Mouse (Mus musculus) granulocyte monocyte progenitor cell, adult 5-6 weeks (primary cell): ENCODE data around the gene Celf1. TPM values are rescaled to one million over a fixed set of nuclear protein-coding genes. Genes with fewer than 3 reads are reported as not detected.

Experiments used
- ATAC-seq: replicated peaks from 2 replicates; pipeline ENCODE4 v1.8.0; 2016; ENCODE audit warnings: mild to moderate bottlenecking, moderate TSS enrichment, inconsistent platforms; ENCODE audit not compliant: poor library complexity, severe bottlenecking
- total RNA-seq, 2 experiments: library from RNA; stranded (forward) in 1 of 2; stranded (reverse) in 1 of 2; fragments of 200-712, 200-1000 nt in 1 of 2; fragments of >200 nt in 1 of 2; fragmentation: Nextera tagmentation in 1 of 2; gene quantifications; 2 replicates each; pipeline ENCODE4 v1.2.3; 2014 to 2017

The Celf1 gene
- total RNA-seq, 2 experiments from 2014 or later, result 26.5 to 42.2 TPM

GRCm38 (mm10) chr2:91053934-91054382 is 113.8 kb downstream of the Celf1 start, which contains the start of gene Psmc3:
Gene Psmc3, plus strand, starts transcription at chr2:91054009.
- peak; percentile 96 for ATAC-seq

- ATAC-seq, result no peak
These were observed 118.3 kb downstream of the Celf1 start for GRCm38 (mm10) chr2:91058435-91058834.

- ATAC-seq, result no peak
These were observed 119.2 kb downstream of the Celf1 start for GRCm38 (mm10) chr2:91059376-91059775.

GRCm38 (mm10) chr2:91060544-91061355 is 120.6 kb downstream of the Celf1 start:
- 0 out of 2 replicates have a peak, but pooled peaks have one; percentile 33 for ATAC-seq

- ATAC-seq, result no peak
These were observed 121.8 kb downstream of the Celf1 start for GRCm38 (mm10) chr2:91061849-91062481.

GRCm38 (mm10) chr2:91062779-91063606 is 122.8 kb downstream of the Celf1 start:
- ATAC-seq, result no peak

GRCm38 (mm10) chr2:91064211-91064610 is 124.0 kb downstream of the Celf1 start:
- ATAC-seq, result no peak

- peak; percentile 40 for ATAC-seq
These were observed 125.4 kb downstream of the Celf1 start for GRCm38 (mm10) chr2:91065544-91065943.

- no peak for ATAC-seq
These were observed 126.3 kb downstream of the Celf1 start for GRCm38 (mm10) chr2:91066455-91066854.

GRCm38 (mm10) chr2:91068162-91068871 is 128.1 kb downstream of the Celf1 start:
- ATAC-seq, result no peak

GRCm38 (mm10) chr2:91068872-91069165 is 128.6 kb downstream of the Celf1 start:
- no peak for ATAC-seq

Other genes with a start within 250 kb of the Celf1 start
- gene Fnbp4, start 195.0 kb upstream of the Celf1 start, total RNA-seq (2014; fragmentation: Nextera tagmentation), result 96.3 and 133 TPM in 2 replicates
- 139 and 141 TPM in 2 replicates for gene Fnbp4, start 195.0 kb upstream of the Celf1 start, total RNA-seq (2017)
- gene Agbl2, start 157.7 kb upstream of the Celf1 start, total RNA-seq (2014; fragmentation: Nextera tagmentation), result not detected in 2 replicates
- not detected in 2 replicates for gene Agbl2, start 157.7 kb upstream of the Celf1 start, total RNA-seq (2017)
- 152 and 169 TPM in 2 replicates for gene Mtch2, start 93.2 kb upstream of the Celf1 start, total RNA-seq (2014; fragmentation: Nextera tagmentation)
- 206 and 241 TPM in 2 replicates for gene Mtch2, start 93.2 kb upstream of the Celf1 start, total RNA-seq (2017)
- not detected in 2 replicates for gene C1qtnf4, start 54.5 kb upstream of the Celf1 start, total RNA-seq (2014; fragmentation: Nextera tagmentation)
- gene C1qtnf4, start 54.5 kb upstream of the Celf1 start, total RNA-seq (2017), result not detected in 2 replicates
- 14.4 and 16.4 TPM in 2 replicates for gene Kbtbd4, start 35.6 kb upstream of the Celf1 start, total RNA-seq (2014; fragmentation: Nextera tagmentation)
- gene Kbtbd4, start 35.6 kb upstream of the Celf1 start, total RNA-seq (2017), result 18.1 and 26.1 TPM in 2 replicates
- gene Ndufs3, start 35.6 kb upstream of the Celf1 start, total RNA-seq (2014; fragmentation: Nextera tagmentation), result 159 TPM in 2 replicates
- gene Ndufs3, start 35.6 kb upstream of the Celf1 start, total RNA-seq (2017), result 93.2 and 128 TPM in 2 replicates
- 1.5 and 8.2 TPM in 2 replicates for gene Rapsn, start 95.2 kb downstream of the Celf1 start, total RNA-seq (2014; fragmentation: Nextera tagmentation)
- gene Rapsn, start 95.2 kb downstream of the Celf1 start, total RNA-seq (2017), result 0.39 TPM in 1 of 2 replicates, not detected in the other
- 155 and 159 TPM in 2 replicates for gene Psmc3, start 113.6 kb downstream of the Celf1 start, total RNA-seq (2014; fragmentation: Nextera tagmentation)
- 282 TPM in 2 replicates for gene Psmc3, start 113.6 kb downstream of the Celf1 start, total RNA-seq (2017)
- 10.0 and 35.1 TPM in 2 replicates for gene Slc39a13, start 130.0 kb downstream of the Celf1 start, total RNA-seq (2014; fragmentation: Nextera tagmentation)
- 4.8 and 9.4 TPM in 2 replicates for gene Slc39a13, start 130.0 kb downstream of the Celf1 start, total RNA-seq (2017)
- gene Spi1, start 142.0 kb downstream of the Celf1 start, total RNA-seq (2014; fragmentation: Nextera tagmentation), result 208 and 244 TPM in 2 replicates
- gene Spi1, start 142.0 kb downstream of the Celf1 start, total RNA-seq (2017), result 114 and 139 TPM in 2 replicates
- 1.5 TPM in 1 of 2 replicates, not detected in the other for gene Mybpc3, start 177.8 kb downstream of the Celf1 start, total RNA-seq (2014; fragmentation: Nextera tagmentation)
- 0.62 TPM in 1 of 2 replicates, not detected in the other for gene Mybpc3, start 177.8 kb downstream of the Celf1 start, total RNA-seq (2017)
- 49.5 and 64.6 TPM in 2 replicates for gene Madd, start 243.5 kb downstream of the Celf1 start, total RNA-seq (2014; fragmentation: Nextera tagmentation)
- gene Madd, start 243.5 kb downstream of the Celf1 start, total RNA-seq (2017), result 21.3 and 26.5 TPM in 2 replicates